Mouse (Mus musculus) layer of hippocampus, postnatal 10 days (tissue): ENCODE measurements around the gene Tbx10. TPM values are rescaled to one million over a fixed set of nuclear protein-coding genes. Genes with fewer than 3 reads are reported as not detected.
"Not testable (repeated sequence)": the region's sequence is repeated elsewhere in the genome, so short reads cannot be mapped to it uniquely, and the experiment has no call there.

ENCODE experiments used
- DNase-seq, 2 experiments: peaks; one replicate each; pipeline ENCODE4 v3.0.0; 2021; ENCODE audit warnings: low spot score in 2 of 2
- total RNA-seq, 2 experiments: library from RNA; stranded (reverse); gene quantifications; 2 replicates each; pipeline ENCODE4 v1.2.3; 2021

Tbx10 gene
- total RNA-seq, 2 experiments from 2014 or later = not detected

DNA sequence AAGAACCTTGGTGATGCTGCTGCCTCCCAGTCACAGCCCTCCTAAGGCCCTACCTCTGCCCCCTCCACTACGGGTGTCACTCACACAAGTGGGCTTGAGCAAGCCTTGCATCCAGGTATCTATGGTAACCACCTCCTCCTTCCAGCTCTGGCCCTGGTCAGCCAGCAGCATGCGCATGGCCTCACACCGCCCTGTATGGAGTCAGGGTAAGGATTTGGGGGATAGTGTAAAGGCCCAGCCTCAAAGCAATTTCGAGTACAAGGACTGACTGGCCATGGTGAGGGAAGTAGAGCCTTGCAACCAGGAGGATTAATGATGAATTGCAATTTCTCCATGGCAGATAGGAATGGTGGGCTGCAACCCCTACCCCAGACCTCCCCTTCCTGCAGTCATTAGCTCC, 48.9 kb downstream of the Tbx10 start:
- not testable (repeated sequence) for DNase-seq

DNA sequence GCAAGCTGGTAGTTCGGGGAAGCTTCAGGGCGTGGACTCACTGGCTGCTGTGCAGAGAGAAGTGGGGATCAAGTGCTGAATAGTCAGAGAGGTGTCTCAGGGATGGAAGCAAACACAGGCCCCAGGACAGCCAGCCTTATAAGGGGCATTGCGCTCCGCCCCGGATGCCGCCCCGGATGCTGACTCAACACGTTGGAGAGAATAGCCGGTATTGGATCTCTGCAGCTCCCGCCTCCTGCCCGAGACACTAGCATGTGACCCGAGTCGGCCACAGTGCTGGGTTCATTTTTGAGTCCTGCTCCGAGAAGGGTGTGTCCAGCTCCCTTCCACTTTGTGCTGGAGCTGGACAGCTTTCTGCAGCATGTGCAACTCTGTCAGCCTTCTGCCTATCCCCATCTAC, 49.6 kb downstream of the Tbx10 start:
- no peak for DNase-seq

DNA sequence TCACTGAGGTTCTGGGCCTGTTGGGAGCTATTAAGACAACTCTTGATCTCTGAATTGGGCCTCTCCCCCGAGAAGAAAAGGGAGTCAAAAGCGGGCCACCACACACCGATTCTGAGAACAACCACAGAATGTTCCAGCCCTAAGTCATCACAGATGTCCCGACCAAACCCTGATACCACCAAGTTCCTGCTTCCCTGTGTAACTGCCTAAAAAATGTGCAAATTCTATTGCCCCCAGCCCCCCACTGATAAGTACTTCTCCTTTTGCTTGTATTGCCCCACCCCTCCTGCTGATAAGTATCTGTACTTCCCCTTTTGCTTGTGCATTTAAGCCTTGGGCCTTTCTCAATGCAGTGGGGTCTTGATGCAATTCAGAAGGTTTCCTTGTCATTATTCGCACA, 51.6 kb downstream of the Tbx10 start:
- not testable (repeated sequence) for DNase-seq

DNA sequence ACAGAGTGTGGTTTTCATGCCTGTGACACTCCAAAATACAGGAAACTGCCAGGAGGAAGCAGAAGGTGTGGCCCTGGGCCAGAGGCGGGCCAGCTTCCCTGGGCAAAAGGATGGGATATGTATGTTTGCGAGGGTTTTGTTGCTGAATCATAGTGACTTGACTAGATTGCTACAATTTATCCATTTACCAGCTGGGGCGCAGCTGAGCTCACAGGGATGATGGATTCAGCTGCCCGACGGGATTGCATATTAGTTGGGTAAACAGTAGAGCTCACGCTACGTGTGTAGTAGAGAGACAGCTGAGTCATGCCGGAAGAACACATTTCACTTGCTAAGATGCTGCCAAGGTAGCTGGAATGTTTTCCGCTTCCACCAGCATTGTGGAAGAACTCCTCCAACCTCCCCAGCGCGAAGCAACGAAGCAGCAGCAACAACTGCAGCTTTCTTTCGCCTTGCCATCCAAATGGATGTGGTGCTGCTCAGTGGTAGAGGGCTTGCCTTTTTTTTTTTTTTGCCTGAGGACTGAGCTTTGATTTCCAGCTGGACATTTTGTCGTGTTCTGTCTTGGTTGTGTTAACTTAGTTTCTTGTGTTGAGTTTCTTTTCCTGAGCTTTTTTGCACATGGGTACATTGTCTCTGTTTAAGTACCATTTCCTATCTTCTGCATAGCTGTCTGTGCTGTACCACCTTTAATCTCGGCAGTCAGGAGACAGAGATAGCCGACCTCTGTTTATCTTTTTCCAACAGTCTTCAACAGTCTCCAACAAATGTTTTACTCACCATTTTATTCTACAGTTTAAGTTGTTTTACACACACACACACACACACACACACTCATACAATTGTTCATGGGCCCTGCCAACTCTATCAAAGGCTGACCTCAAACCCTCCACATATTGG, 53.7 kb downstream of the Tbx10 start, which contains the start of gene Gstp2:
Gene Gstp2, minus strand, starts transcription at position 58 of the 900 bp plus-strand sequence.
- peak; percentile 72 to 76 for DNase-seq

DNA sequence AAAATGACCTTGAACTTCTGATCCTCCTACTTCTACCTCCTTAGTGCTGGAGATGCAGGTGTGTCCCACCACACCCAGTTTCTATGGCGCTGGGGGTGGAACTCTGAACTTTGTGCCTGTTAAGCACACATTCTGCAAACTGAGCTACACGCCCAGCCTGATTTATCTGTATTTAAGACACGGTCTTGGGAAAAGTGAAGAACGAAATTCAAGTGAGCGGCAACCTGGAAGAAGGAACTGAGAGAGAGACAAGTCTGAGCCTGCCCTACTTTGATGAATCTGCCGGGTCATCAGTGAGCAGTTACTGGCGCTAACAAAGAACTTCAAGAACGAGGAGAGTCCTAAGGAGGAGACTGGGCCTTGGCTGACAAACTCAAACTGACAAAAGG, 54.3 kb downstream of the Tbx10 start:
- DNase-seq = no peak

DNA sequence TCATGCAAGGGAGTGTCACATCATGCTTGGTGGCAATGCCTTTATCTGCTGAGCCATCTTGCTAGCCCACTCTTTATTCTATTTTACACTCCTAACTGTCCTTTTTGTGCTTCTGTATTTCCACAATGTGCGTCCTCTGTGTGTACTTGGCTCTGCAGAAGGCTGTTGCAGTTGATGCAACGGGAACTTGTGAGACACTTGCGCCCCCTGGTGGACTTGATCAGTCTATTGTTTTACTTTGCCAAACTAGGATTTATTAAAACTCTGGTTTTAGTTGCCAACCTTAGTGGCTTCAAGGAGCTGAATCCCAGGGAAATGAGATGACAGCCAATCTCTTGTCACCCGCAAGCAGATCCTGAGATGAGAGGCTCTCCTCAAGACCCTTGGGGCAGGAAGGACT, 55.3 kb downstream of the Tbx10 start:
- peak; percentile 78 to 83 for DNase-seq

DNA sequence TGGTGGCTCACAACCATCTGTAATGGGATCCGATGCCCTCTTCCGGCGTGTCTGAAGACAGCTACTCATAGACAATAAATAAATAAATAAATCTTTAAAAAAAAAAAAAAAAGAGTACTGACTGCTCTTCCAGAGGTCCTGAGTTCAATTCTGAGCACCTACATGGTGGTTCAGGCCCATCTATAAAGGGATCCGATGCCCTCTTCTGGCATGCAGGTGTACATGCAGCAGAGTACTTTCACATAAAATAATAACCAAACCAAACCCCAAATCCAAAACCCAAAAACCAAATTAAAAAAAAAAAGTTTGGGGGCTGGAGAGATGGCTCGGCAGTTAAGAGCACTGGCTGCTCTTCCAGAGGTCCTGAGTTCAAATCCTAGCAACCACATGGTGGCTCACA, 56.5 kb downstream of the Tbx10 start:
- not testable (repeated sequence) for DNase-seq

Other genes starting within 250 kb of the Tbx10 start
- gene Kmt5b, start 225.3 kb upstream of the Tbx10 start, total RNA-seq = 10 to 100 TPM; 72.9 to 76.9 TPM
- gene Chka, start 141.0 kb upstream of the Tbx10 start, total RNA-seq = 100 to 1,000 TPM in 1 of 2 experiments, 10 to 100 TPM in 1; 98.1 to 104 TPM
- 10 to 100 TPM; 19.1 to 26.0 TPM for gene Tcirg1, start 85.6 kb upstream of the Tbx10 start, total RNA-seq
- gene Ndufs8, start 80.0 kb upstream of the Tbx10 start, total RNA-seq = 100 to 1,000 TPM; 134 to 139 TPM
- gene Aldh3b1, start 62.9 kb upstream of the Tbx10 start, total RNA-seq = 1 to 10 TPM; 1.3 to 1.7 TPM
- 10 to 100 TPM; 13.9 to 20.7 TPM for gene Unc93b1, start 57.6 kb upstream of the Tbx10 start, total RNA-seq
- not detected for gene Aldh3b3, start 34.1 kb upstream of the Tbx10 start, total RNA-seq
- gene Aldh3b2, start 20.4 kb upstream of the Tbx10 start, total RNA-seq = 1 to 10 TPM; 1.3 to 1.4 TPM
- 1 to 10 TPM; 1.9 to 2.2 TPM for gene Acy3, start 6.2 kb upstream of the Tbx10 start, total RNA-seq
- gene Nudt8, start 7.8 kb downstream of the Tbx10 start, total RNA-seq = 1 to 10 TPM; 9.0 to 9.4 TPM
- gene Gm49405, start 7.9 kb downstream of the Tbx10 start, total RNA-seq = 1 to 10 TPM; 1.7 TPM
- gene Doc2g, start 10.6 kb downstream of the Tbx10 start, total RNA-seq = 1 to 10 TPM; 2.9 to 3.3 TPM
- gene Ndufv1, start 20.1 kb downstream of the Tbx10 start, total RNA-seq = 100 to 1,000 TPM; 197 to 207 TPM
- 100 to 1,000 TPM; 263 to 285 TPM for gene Gstp1, start 45.2 kb downstream of the Tbx10 start, total RNA-seq
- gene Gstp2, start 53.3 kb downstream of the Tbx10 start, total RNA-seq = 10 to 100 TPM; 18.5 to 23.6 TPM
- not detected for gene Gstp3, start 66.8 kb downstream of the Tbx10 start, total RNA-seq
- not detected for gene Cabp2, start 88.8 kb downstream of the Tbx10 start, total RNA-seq
- 10 to 100 TPM; 21.5 to 23.6 TPM for gene Cdk2ap2, start 104.4 kb downstream of the Tbx10 start, total RNA-seq
- gene Pitpnm1, start 107.2 kb downstream of the Tbx10 start, total RNA-seq = 100 to 1,000 TPM; 178 to 201 TPM
- 10 to 100 TPM; 74.6 to 76.5 TPM for gene Aip, start 133.1 kb downstream of the Tbx10 start, total RNA-seq
- gene Gpr152, start 147.0 kb downstream of the Tbx10 start, total RNA-seq = not detected
- gene Cabp4, start 151.3 kb downstream of the Tbx10 start, total RNA-seq = under 1 TPM in 1 of 2 experiments, not detected in 1; 0.30 TPM
- gene Coro1b, start 155.9 kb downstream of the Tbx10 start, total RNA-seq = 10 to 100 TPM; 82.0 to 88.5 TPM
- gene Ptprcap, start 160.9 kb downstream of the Tbx10 start, total RNA-seq = 1 to 10 TPM; 1.3 to 2.5 TPM
- gene Rps6kb2, start 170.6 kb downstream of the Tbx10 start, total RNA-seq = 10 to 100 TPM; 31.6 to 39.9 TPM
- 1 to 10 TPM; 3.0 to 3.6 TPM for gene Carns1, start 182.7 kb downstream of the Tbx10 start, total RNA-seq
- 1 to 10 TPM; 1.6 to 2.1 TPM for gene Tbc1d10c, start 198.5 kb downstream of the Tbx10 start, total RNA-seq
- 100 to 1,000 TPM; 295 to 307 TPM for gene Ppp1ca, start 199.3 kb downstream of the Tbx10 start, total RNA-seq
- 1 to 10 TPM; 8.0 to 8.9 TPM for gene Rad9a, start 208.9 kb downstream of the Tbx10 start, total RNA-seq
- gene Clcf1, start 221.5 kb downstream of the Tbx10 start, total RNA-seq = under 1 TPM; 0.36 to 0.75 TPM
- not detected for gene AC109138.7, start 221.6 kb downstream of the Tbx10 start, total RNA-seq
- gene Pold4, start 239.1 kb downstream of the Tbx10 start, total RNA-seq = 10 to 100 TPM; 14.4 to 15.8 TPM